Mouse (Mus musculus): ENCODE results near the gene Hic1. TPM values are rescaled to one million over a fixed set of nuclear protein-coding genes. Genes with fewer than 3 reads are reported as not detected.
A peak's percentile ranks its signal among the peaks of the same experiment; 100 is the strongest.

Gene Hic1
- polyA plus RNA-seq, 1 experiment: 0.02 TPM

GRCm38 (mm10) chr11:75164051-75164450 lies 5.3 kb downstream of the Hic1 start:
- Histone ChIP-seq H3K79me3 (ENCODE audit: low read depth) (no peaks in the 10 kb centered on the region), H3K27me3 (ENCODE audit: control insufficient read depth, insufficient read depth, insufficient read length) (no peaks in the 10 kb centered on the region), H3K79me2 (ENCODE audit: control insufficient read depth, insufficient read depth) (no peaks in the 10 kb centered on the region), H3K4me3 (ENCODE audit: insufficient read depth, poor library complexity, severe bottlenecking) (no peak overlapping the region), H3K36me3 (ENCODE audit: control insufficient read depth, insufficient read depth) (peaks cover 9% of the 10 kb centered on the region), H3ac (ENCODE audit: control insufficient read depth, insufficient read length, low read depth) (no peak overlapping the region)
- TF ChIP-seq MAX (IDR thresholded peaks at IDR 0.05): no peak
- no peak for TF ChIP-seq MYOD1 (IDR thresholded peaks at IDR 0.05; ENCODE audit: control insufficient read depth, insufficient read length, low read depth)
- no peak for TF ChIP-seq CEBPB (IDR thresholded peaks at IDR 0.05; ENCODE audit: low read depth)

- no peaks in the 10 kb centered on the region for H3K79me3 ChIP-seq (ENCODE audit: low read depth)
- no peak overlapping the region for H3K4me3 ChIP-seq (ENCODE audit: insufficient read depth, poor library complexity, severe bottlenecking)
- H3K36me3 ChIP-seq (ENCODE audit: control insufficient read depth, insufficient read depth): peaks cover 16% of the 10 kb centered on the region
- H3K79me2 ChIP-seq (ENCODE audit: control insufficient read depth, insufficient read depth): no peaks in the 10 kb centered on the region
- H3ac ChIP-seq (ENCODE audit: control insufficient read depth, insufficient read length, low read depth): no peak overlapping the region
- H3K27me3 ChIP-seq (ENCODE audit: control insufficient read depth, insufficient read depth, insufficient read length): no peaks in the 10 kb centered on the region
- TF ChIP-seq MYOD1 (IDR thresholded peaks at IDR 0.05; ENCODE audit: control insufficient read depth, insufficient read length, low read depth): no peak
- TF ChIP-seq MYOG (IDR thresholded peaks at IDR 0.05; ENCODE audit: control insufficient read depth, extremely low read depth, insufficient read length): no peak
- TF ChIP-seq FOSL1 (IDR thresholded peaks at IDR 0.05; ENCODE audit: insufficient read depth, low read length, poor library complexity, severe bottlenecking): no peak
- TF ChIP-seq MAX (IDR thresholded peaks at IDR 0.05): no peak
- no peak for TF ChIP-seq CTCF (IDR thresholded peaks at IDR 0.05; ENCODE audit: control insufficient read depth, insufficient read depth, insufficient read length)
- no peak for TF ChIP-seq CEBPB (IDR thresholded peaks at IDR 0.05; ENCODE audit: low read depth)
- TF ChIP-seq USF1 (IDR thresholded peaks at IDR 0.05; ENCODE audit: low read depth): no peak
These were observed 5.9 kb downstream of the Hic1 start for GRCm38 (mm10) chr11:75163379-75163778.

GRCm38 (mm10) chr11:75162591-75163080 lies 6.7 kb downstream of the Hic1 start:
- no peak overlapping the region for H3K4me3 ChIP-seq (ENCODE audit: insufficient read depth, poor library complexity, severe bottlenecking)
- peaks cover 16% of the 10 kb centered on the region for H3K36me3 ChIP-seq (ENCODE audit: control insufficient read depth, insufficient read depth)
- no peaks in the 10 kb centered on the region for H3K27me3 ChIP-seq (ENCODE audit: control insufficient read depth, insufficient read depth, insufficient read length)
- no peak overlapping the region for H3ac ChIP-seq (ENCODE audit: control insufficient read depth, insufficient read length, low read depth)
- TF ChIP-seq MYOG (IDR thresholded peaks at IDR 0.05; ENCODE audit: control insufficient read depth, extremely low read depth, insufficient read length) (no peak), MAX (IDR thresholded peaks at IDR 0.05) (no peak), USF1 (IDR thresholded peaks at IDR 0.05; ENCODE audit: low read depth) (no peak), CTCF (IDR thresholded peaks at IDR 0.05; ENCODE audit: control insufficient read depth, insufficient read depth, insufficient read length) (no peak), MYOD1 (IDR thresholded peaks at IDR 0.05; ENCODE audit: control insufficient read depth, insufficient read length, low read depth) (no peak), FOSL1 (IDR thresholded peaks at IDR 0.05; ENCODE audit: insufficient read depth, low read length, poor library complexity, severe bottlenecking) (no peak), CEBPB (IDR thresholded peaks at IDR 0.05; ENCODE audit: low read depth) (no peak)
- no peaks in the 10 kb centered on the region for H3K79me2 ChIP-seq (ENCODE audit: control insufficient read depth, insufficient read depth)
- no peaks in the 10 kb centered on the region for H3K79me3 ChIP-seq (ENCODE audit: low read depth)

- no peaks in the 10 kb centered on the region for H3K27me3 ChIP-seq (ENCODE audit: control insufficient read depth, insufficient read depth, insufficient read length)
- H3ac ChIP-seq (ENCODE audit: control insufficient read depth, insufficient read length, low read depth): no peak overlapping the region
- no peaks in the 10 kb centered on the region for H3K79me3 ChIP-seq (ENCODE audit: low read depth)
- no peak overlapping the region for H3K4me3 ChIP-seq (ENCODE audit: insufficient read depth, poor library complexity, severe bottlenecking)
- TF ChIP-seq CEBPB (IDR thresholded peaks at IDR 0.05; ENCODE audit: low read depth): no peak
- no peak for TF ChIP-seq USF1 (IDR thresholded peaks at IDR 0.05; ENCODE audit: low read depth)
- no peak for TF ChIP-seq MYOG (IDR thresholded peaks at IDR 0.05; ENCODE audit: control insufficient read depth, extremely low read depth, insufficient read length)
- TF ChIP-seq FOSL1 (IDR thresholded peaks at IDR 0.05; ENCODE audit: insufficient read depth, low read length, poor library complexity, severe bottlenecking): no peak
- TF ChIP-seq CTCF (IDR thresholded peaks at IDR 0.05; ENCODE audit: control insufficient read depth, insufficient read depth, insufficient read length): no peak
- TF ChIP-seq MYOD1 (IDR thresholded peaks at IDR 0.05; ENCODE audit: control insufficient read depth, insufficient read length, low read depth): no peak
- TF ChIP-seq MAX (IDR thresholded peaks at IDR 0.05): no peak
- H3K36me3 ChIP-seq (ENCODE audit: control insufficient read depth, insufficient read depth): peaks cover 21% of the 10 kb centered on the region
- no peaks in the 10 kb centered on the region for H3K79me2 ChIP-seq (ENCODE audit: control insufficient read depth, insufficient read depth)
These were observed 7.8 kb downstream of the Hic1 start for GRCm38 (mm10) chr11:75161417-75162008.

GRCm38 (mm10) chr11:75160954-75161353 lies 8.4 kb downstream of the Hic1 start:
- Histone ChIP-seq H3ac (ENCODE audit: control insufficient read depth, insufficient read length, low read depth) (no peak overlapping the region), H3K4me3 (ENCODE audit: insufficient read depth, poor library complexity, severe bottlenecking) (no peak overlapping the region), H3K27me3 (ENCODE audit: control insufficient read depth, insufficient read depth, insufficient read length) (no peaks in the 10 kb centered on the region), H3K79me2 (ENCODE audit: control insufficient read depth, insufficient read depth) (no peaks in the 10 kb centered on the region), H3K79me3 (ENCODE audit: low read depth) (no peaks in the 10 kb centered on the region), H3K36me3 (ENCODE audit: control insufficient read depth, insufficient read depth) (peaks cover 26% of the 10 kb centered on the region)
- TF ChIP-seq CEBPB (IDR thresholded peaks at IDR 0.05; ENCODE audit: low read depth) (no peak), FOSL1 (IDR thresholded peaks at IDR 0.05; ENCODE audit: insufficient read depth, low read length, poor library complexity, severe bottlenecking) (no peak), CTCF (IDR thresholded peaks at IDR 0.05; ENCODE audit: control insufficient read depth, insufficient read depth, insufficient read length) (no peak), MYOG (IDR thresholded peaks at IDR 0.05; ENCODE audit: control insufficient read depth, extremely low read depth, insufficient read length) (no peak), MYOD1 (IDR thresholded peaks at IDR 0.05; ENCODE audit: control insufficient read depth, insufficient read length, low read depth) (no peak), USF1 (IDR thresholded peaks at IDR 0.05; ENCODE audit: low read depth) (no peak), MAX (IDR thresholded peaks at IDR 0.05) (no peak)

GRCm38 (mm10) chr11:75159564-75159963 lies 9.8 kb downstream of the Hic1 start:
- no peaks in the 10 kb centered on the region for H3K79me3 ChIP-seq (ENCODE audit: low read depth)
- H3K27me3 ChIP-seq (ENCODE audit: control insufficient read depth, insufficient read depth, insufficient read length): no peaks in the 10 kb centered on the region
- no peak overlapping the region for H3K4me3 ChIP-seq (ENCODE audit: insufficient read depth, poor library complexity, severe bottlenecking)
- peaks cover 27% of the 10 kb centered on the region for H3K36me3 ChIP-seq (ENCODE audit: control insufficient read depth, insufficient read depth)
- no peaks in the 10 kb centered on the region for H3K79me2 ChIP-seq (ENCODE audit: control insufficient read depth, insufficient read depth)
- H3ac ChIP-seq (ENCODE audit: control insufficient read depth, insufficient read length, low read depth): no peak overlapping the region
- TF ChIP-seq CEBPB (IDR thresholded peaks at IDR 0.05; ENCODE audit: low read depth) (no peak), USF1 (IDR thresholded peaks at IDR 0.05; ENCODE audit: low read depth) (no peak), FOSL1 (IDR thresholded peaks at IDR 0.05; ENCODE audit: insufficient read depth, low read length, poor library complexity, severe bottlenecking) (no peak), CTCF (IDR thresholded peaks at IDR 0.05; ENCODE audit: control insufficient read depth, insufficient read depth, insufficient read length) (peak; percentile 39), MAX (IDR thresholded peaks at IDR 0.05) (no peak), MYOG (IDR thresholded peaks at IDR 0.05; ENCODE audit: control insufficient read depth, extremely low read depth, insufficient read length) (no peak)

Data from C2C12 (cell line).